ENCODE assay signal across 14 mouse cellular contexts in genomic region chr8:125328650-125329049, GRCm38 (mm10).
DNase-seq lines count a peak whose midpoint lies in the region; ATAC-seq and TF ChIP-seq lines count a peak whose summit lies in the region.
"Had no signal": no experiment of that assay in that cellular context is flagged by ENCODE, and none has a peak within 500 bp of the region (broad histone marks: within the 10 kb centered on the region; RNA-seq: fewer than 3 reads in every experiment).

No protein-coding gene starts in this region.

- intact Hi-C loops in gastrocnemius, adult 2 months (cut with DNase I) = no loop called here

- no peak for ATAC-seq in heart, embryonic 16.5 days (replicated peaks; ENCODE audit: extremely low read depth, insufficient read depth, low FRiP score)

- peak; percentile 26 for DNase-seq in gastrocnemius, adult 2 months
- no peak for DNase-seq in gastrocnemius, postnatal 10 days
- peak; percentile 30 for DNase-seq in kidney, postnatal 10 days
- no peak for DNase-seq in kidney, postnatal 4 days
- DNase-seq in lung, postnatal 36 days = peak; percentile 60
- no peak for DNase-seq in cerebellum, adult 9-10 months
- DNase-seq in spleen, adult 12 weeks (ENCODE audit: low spot score) = no peak
- DNase-seq: cerebellum, adult 11-12 months; thymus, adult 2 months had no signal

- WGBS in heart, embryonic 16.5 days = 63% methylated on average over 4 of the region's 4 CpGs

- H3K4me2 ChIP-seq in heart, embryonic 16.5 days (ENCODE audit: low read depth, low read length) = peak overlapping the region; percentile 57; the same call in 1 of the 2 replicates
- H3K4me2 ChIP-seq: embryonic facial prominence, embryonic 13.5 days; lung, embryonic 15.5 days; midbrain, embryonic 11.5 days had no signal

- no peaks in the 10 kb centered on the region for H3K36me3 ChIP-seq in heart, embryonic 16.5 days (ENCODE audit: control insufficient read depth, insufficient read depth)
- H3K36me3 ChIP-seq: embryonic facial prominence, embryonic 13.5 days; G1E; lung, embryonic 15.5 days had no signal

- no peaks in the 10 kb centered on the region for H3K9me3 ChIP-seq in heart, embryonic 16.5 days (replicated peaks; ENCODE audit: control insufficient read depth, low read length)
- H3K9me3 ChIP-seq: embryonic facial prominence, embryonic 13.5 days; lung, embryonic 15.5 days had no signal

- TF ChIP-seq CTCF in gastrocnemius, adult 2 months (IDR thresholded peaks at IDR 0.05) = no peak

- H3K4me1 ChIP-seq in heart, embryonic 16.5 days (ENCODE audit: control insufficient read depth, insufficient read depth, low read length) = peaks cover 44% of the 10 kb centered on the region

- H3K4me3 ChIP-seq in gastrocnemius, adult 2 months = no peak overlapping the region
- no peak overlapping the region for H3K4me3 ChIP-seq in heart, embryonic 16.5 days (ENCODE audit: low read length)
- H3K4me3 ChIP-seq: embryonic facial prominence, embryonic 13.5 days; lung, embryonic 15.5 days had no signal

- H3K27me3 ChIP-seq in heart, embryonic 16.5 days (ENCODE audit: control insufficient read depth, insufficient read depth, low read length) = no peaks in the 10 kb centered on the region
- H3K27me3 ChIP-seq: embryonic facial prominence, embryonic 13.5 days; lung, embryonic 15.5 days had no signal

- no peak overlapping the region for H3K9ac ChIP-seq in heart, embryonic 16.5 days (ENCODE audit: low read length)
- H3K9ac ChIP-seq: embryonic facial prominence, embryonic 13.5 days; lung, embryonic 15.5 days had no signal

- H3K27ac ChIP-seq in gastrocnemius, adult 2 months = no peak overlapping the region; the same call in 1 of the 2 replicates
- H3K27ac ChIP-seq in heart, embryonic 16.5 days (ENCODE audit: low read length) = peak overlapping the region; percentile 85
- H3K27ac ChIP-seq: embryonic facial prominence, embryonic 13.5 days; lung, embryonic 15.5 days had no signal

Comparison
In these comparisons a context has a peak if more than half of its experiments do, and no peak if none do; other contexts are left out.
1. DNase-seq: peak in gastrocnemius, adult 2 months (single experiment), kidney, postnatal 10 days (single experiment) and lung, postnatal 36 days (single experiment); none in gastrocnemius, postnatal 10 days (single experiment), kidney, postnatal 4 days (0 of 2), cerebellum, adult 9-10 months (single experiment) and spleen, adult 12 weeks (single experiment).